Mouse (Mus musculus) thymus, adult 2 months (tissue): ENCODE data around the gene Foxk1. TPM values are rescaled to one million over a fixed set of nuclear protein-coding genes. Genes with fewer than 3 reads are reported as not detected.

Experiments used
- DNase-seq: peaks from one replicate; pipeline ENCODE4 v3.0.0; 2021
- H3K27ac ChIP-seq: fragments of 200-500 bp; 2 replicates; pipeline ENCODE4 v1.5.1; 2012; ENCODE audit warnings: low read length, control low read depth; ENCODE audit not compliant: control insufficient read depth, insufficient read depth
- H3K27me3 ChIP-seq: fragments of 200-500 bp; 2 replicates; pipeline ENCODE4 v1.6.1; 2012; ENCODE audit warnings: mild to moderate bottlenecking, low read length, moderate library complexity, mixed read lengths; ENCODE audit not compliant: control insufficient read depth, insufficient read depth
- H3K36me3 ChIP-seq: fragments of 200-500 bp; 2 replicates; pipeline ENCODE4 v1.6.1; 2012; ENCODE audit warnings: mild to moderate bottlenecking, low read length, moderate library complexity; ENCODE audit not compliant: control insufficient read depth, insufficient read depth
- H3K4me1 ChIP-seq: fragments of 200-500 bp; replicated peaks from 2 replicates; pipeline ENCODE4 v1.6.1; 2012; ENCODE audit warnings: low read length; ENCODE audit not compliant: control insufficient read depth, insufficient read depth
- H3K4me3 ChIP-seq: fragments of 200-500 bp; 2 replicates; pipeline ENCODE4 v1.5.1; 2012; ENCODE audit warnings: mild to moderate bottlenecking, low read length, control low read depth, moderate library complexity; ENCODE audit not compliant: control insufficient read depth, insufficient read depth
- CTCF ChIP-seq: fragments of 200-500 bp; IDR thresholded peaks from 2 replicates; pipeline ENCODE4 v1.5.1; 2012; ENCODE audit warnings: mild to moderate bottlenecking, control low read depth, low read length, moderate library complexity, borderline replicate concordance; ENCODE audit not compliant: control insufficient read depth, poor library complexity, insufficient read depth; ENCODE audit errors: extremely low read depth
- POLR2A ChIP-seq: fragments of 200-500 bp; IDR thresholded peaks from 2 replicates; pipeline ENCODE4 v1.6.1; 2012; ENCODE audit warnings: mild to moderate bottlenecking, low read length, control low read depth, moderate library complexity; ENCODE audit not compliant: control insufficient read depth, poor library complexity, insufficient read depth; ENCODE audit errors: extremely low read depth
- WGBS: fragments of 180-500 bp; shearing (Covaris S2); methylation state at CpG from one replicate; pipeline ENCODE4 v1.1.7; 2018; 5-methylcytosine and 5-hydroxymethylcytosine counted together
- polyA plus RNA-seq: library from polyadenylated mRNA; depleted of rRNA; stranded (reverse); fragments of >200 nt; gene quantifications from 2 replicates; pipeline ENCODE4 v1.2.3, GENCODE M21; 2012

Foxk1 gene
- polyA plus RNA-seq, 1 experiment = 27.9 TPM

GRCm38 (mm10) chr5:142445709-142446108, 44.4 kb downstream of the Foxk1 start:
- H3K4me3 ChIP-seq = no peak overlapping the region
- no peak for TF ChIP-seq POLR2A
- TF ChIP-seq CTCF = no peak
- DNase-seq = no peak
- WGBS = 81% methylated on average over 8 of the region's 8 CpGs
- no peak overlapping the region for H3K27ac ChIP-seq
- H3K36me3 ChIP-seq = peaks cover 7% of the 10 kb centered on the region
- no peaks in the 10 kb centered on the region for H3K27me3 ChIP-seq
- H3K4me1 ChIP-seq = peaks cover 50% of the 10 kb centered on the region

- Histone ChIP-seq H3K4me3 (no peak overlapping the region), H3K36me3 (peaks cover 11% of the 10 kb centered on the region), H3K27ac (no peak overlapping the region), H3K4me1 (peaks cover 30% of the 10 kb centered on the region), H3K27me3 (no peaks in the 10 kb centered on the region)
- no peak for TF ChIP-seq POLR2A
- TF ChIP-seq CTCF = peak; percentile 75; the same call in 1 of the 2 replicates
- 1% methylated on average over 9 of the region's 9 CpGs for WGBS
- peak; percentile 90 for DNase-seq
These were observed 46.8 kb downstream of the Foxk1 start for GRCm38 (mm10) chr5:142448076-142448475.

- peaks cover 25% of the 10 kb centered on the region for H3K4me1 ChIP-seq
These were observed 47.3 kb downstream of the Foxk1 start for GRCm38 (mm10) chr5:142448623-142449022.

GRCm38 (mm10) chr5:142450846-142451245, 49.5 kb downstream of the Foxk1 start:
- DNase-seq = no peak
- Histone ChIP-seq H3K27me3 (no peaks in the 10 kb centered on the region), H3K4me1 (peaks cover 4% of the 10 kb centered on the region), H3K4me3 (no peak overlapping the region), H3K27ac (no peak overlapping the region), H3K36me3 (peaks cover 30% of the 10 kb centered on the region)
- 90% methylated on average over 9 of the region's 9 CpGs for WGBS
- TF ChIP-seq CTCF = no peak
- no peak for TF ChIP-seq POLR2A

More at GRCm38 (mm10) chr5:142448623-142449022, 47.3 kb downstream of the Foxk1 start:
- Histone ChIP-seq H3K27ac (no peak overlapping the region), H3K4me3 (no peak overlapping the region), H3K27me3 (no peaks in the 10 kb centered on the region), H3K36me3 (peaks cover 17% of the 10 kb centered on the region)
- no peak for TF ChIP-seq POLR2A
- TF ChIP-seq CTCF = no peak
- WGBS = 96% methylated on average over 12 of the region's 12 CpGs
- no peak for DNase-seq

GRCm38 (mm10) chr5:142451759-142452158, 50.5 kb downstream of the Foxk1 start:
- no peak overlapping the region for H3K4me3 ChIP-seq
- 73% methylated on average over 1 of the region's 1 CpGs for WGBS
- TF ChIP-seq CTCF = no peak
- no peak for TF ChIP-seq POLR2A
- H3K27ac ChIP-seq = no peak overlapping the region
- H3K27me3 ChIP-seq = no peaks in the 10 kb centered on the region
- peaks cover 4% of the 10 kb centered on the region for H3K4me1 ChIP-seq
- DNase-seq = no peak
- H3K36me3 ChIP-seq = peaks cover 38% of the 10 kb centered on the region

- WGBS = 97% methylated on average over 13 of the region's 13 CpGs
- H3K4me1 ChIP-seq = 0 out of 2 replicates have a peak, but pooled peaks cover under 1% of the 10 kb centered on the region
- H3K4me3 ChIP-seq = no peak overlapping the region
- DNase-seq = no peak
- no peak overlapping the region for H3K27ac ChIP-seq
- peaks cover 54% of the 10 kb centered on the region for H3K36me3 ChIP-seq
- no peaks in the 10 kb centered on the region for H3K27me3 ChIP-seq
- TF ChIP-seq POLR2A = no peak
- TF ChIP-seq CTCF = no peak
These were observed 52.4 kb downstream of the Foxk1 start for GRCm38 (mm10) chr5:142453742-142454141.

GRCm38 (mm10) chr5:142456318-142456717, 55.0 kb downstream of the Foxk1 start:
- peaks cover 3% of the 10 kb centered on the region; the same call in 1 of the 2 replicates for H3K4me1 ChIP-seq
- DNase-seq = no peak
- no peaks in the 10 kb centered on the region for H3K27me3 ChIP-seq
- WGBS = 92% methylated on average over 15 of the region's 15 CpGs
- no peak overlapping the region for H3K27ac ChIP-seq
- H3K36me3 ChIP-seq = peaks cover 43% of the 10 kb centered on the region
- H3K4me3 ChIP-seq = no peak overlapping the region
- TF ChIP-seq POLR2A (no peak), CTCF (no peak)
